Mouse (Mus musculus): ENCODE measurements around the gene Cd200r2. TPM values are rescaled to one million over a fixed set of nuclear protein-coding genes. Genes with fewer than 3 reads are reported as not detected.

The Cd200r2 gene
- total and polyA plus RNA-seq, 2 experiments from 2014 or later, result not detected

- no peak overlapping the region for H3K9ac ChIP-seq (replicated peaks; ENCODE audit: low read depth, low read length)
Observed at GRCm38 (mm10) chr16:44962296-44962695, 95.4 kb downstream of the Cd200r2 start.

GRCm38 (mm10) chr16:44962777-44963176 is 95.9 kb downstream of the Cd200r2 start:
- Histone ChIP-seq H3K4me1 (ENCODE audit: control insufficient read depth, insufficient read depth) (peaks cover 5% of the 10 kb centered on the region; the same call in 1 of the 2 replicates), H3K4me3 (ENCODE audit: low read depth, low read length) (no peak overlapping the region), H3K4me2 (ENCODE audit: low read depth, low read length) (no peak overlapping the region), H3K9ac (replicated peaks; ENCODE audit: low read depth, low read length) (no peak overlapping the region), H3K27ac (ENCODE audit: low read depth) (peak overlapping the region; percentile 14; the same call in 1 of the 2 replicates), H3K9me3 (replicated peaks; ENCODE audit: control insufficient read depth, low read length) (no peaks in the 10 kb centered on the region), H3K36me3 (replicated peaks; ENCODE audit: control insufficient read depth, insufficient read depth, low read length) (no peaks in the 10 kb centered on the region), H3K27me3 (ENCODE audit: control insufficient read depth, insufficient read depth, low read length) (no peaks in the 10 kb centered on the region)
- peak; percentile 24; the same call in 1 of the 2 replicates for ATAC-seq (ENCODE audit: insufficient read depth, low read depth)
- no peak for TF ChIP-seq EP300 (IDR thresholded peaks at IDR 0.05; ENCODE audit: low read depth)
- no peak for TF ChIP-seq CTCF (IDR thresholded peaks at IDR 0.05; ENCODE audit: low read depth)
- WGBS, result 32% methylated on average over 2 of the region's 2 CpGs
- peak; percentile 37 for DNase-seq (ENCODE audit: low spot score)

More at GRCm38 (mm10) chr16:44962296-44962695, 95.4 kb downstream of the Cd200r2 start:
- Histone ChIP-seq H3K27me3 (ENCODE audit: control insufficient read depth, insufficient read depth, low read length) (no peaks in the 10 kb centered on the region), H3K36me3 (replicated peaks; ENCODE audit: control insufficient read depth, insufficient read depth, low read length) (no peaks in the 10 kb centered on the region), H3K9me3 (replicated peaks; ENCODE audit: control insufficient read depth, low read length) (no peaks in the 10 kb centered on the region), H3K4me1 (ENCODE audit: control insufficient read depth, insufficient read depth) (peaks cover 5% of the 10 kb centered on the region; the same call in 1 of the 2 replicates), H3K4me2 (ENCODE audit: low read depth, low read length) (no peak overlapping the region), H3K27ac (ENCODE audit: low read depth) (no peak overlapping the region), H3K4me3 (ENCODE audit: low read depth, low read length) (no peak overlapping the region)
- TF ChIP-seq CTCF (IDR thresholded peaks at IDR 0.05; ENCODE audit: low read depth) (no peak), EP300 (IDR thresholded peaks at IDR 0.05; ENCODE audit: low read depth) (no peak)
- 73% methylated on average over 2 of the region's 2 CpGs for WGBS
- DNase-seq (ENCODE audit: low spot score) (no peak), ATAC-seq (ENCODE audit: insufficient read depth, low read depth) (no peak)

GRCm38 (mm10) chr16:44964526-44965374 is 97.9 kb downstream of the Cd200r2 start:
- no peaks in the 10 kb centered on the region for H3K36me3 ChIP-seq (replicated peaks; ENCODE audit: control insufficient read depth, insufficient read depth, low read length)
- H3K9ac ChIP-seq (replicated peaks; ENCODE audit: low read depth, low read length), result no peak overlapping the region
- no peaks in the 10 kb centered on the region for H3K9me3 ChIP-seq (replicated peaks; ENCODE audit: control insufficient read depth, low read length)
- H3K27ac ChIP-seq (ENCODE audit: low read depth), result no peak overlapping the region; the same call in 1 of the 2 replicates
- no peak overlapping the region for H3K4me3 ChIP-seq (ENCODE audit: low read depth, low read length)
- no peak overlapping the region for H3K4me2 ChIP-seq (ENCODE audit: low read depth, low read length)
- no peak for DNase-seq (ENCODE audit: low spot score)
- H3K4me1 ChIP-seq (ENCODE audit: control insufficient read depth, insufficient read depth), result peaks cover 5% of the 10 kb centered on the region; the same call in 1 of the 2 replicates
- TF ChIP-seq EP300 (IDR thresholded peaks at IDR 0.05; ENCODE audit: low read depth) (no peak), CTCF (IDR thresholded peaks at IDR 0.05; ENCODE audit: low read depth) (no peak)
- 63% methylated on average over 6 of the region's 6 CpGs for WGBS
- no peaks in the 10 kb centered on the region for H3K27me3 ChIP-seq (ENCODE audit: control insufficient read depth, insufficient read depth, low read length)
- no peak for ATAC-seq (ENCODE audit: insufficient read depth, low read depth)

GRCm38 (mm10) chr16:44965428-44965827 is 98.5 kb downstream of the Cd200r2 start:
- Histone ChIP-seq H3K9me3 (replicated peaks; ENCODE audit: control insufficient read depth, low read length) (no peaks in the 10 kb centered on the region), H3K4me1 (ENCODE audit: control insufficient read depth, insufficient read depth) (peaks cover 5% of the 10 kb centered on the region; the same call in 1 of the 2 replicates), H3K4me3 (ENCODE audit: low read depth, low read length) (no peak overlapping the region), H3K4me2 (ENCODE audit: low read depth, low read length) (no peak overlapping the region), H3K27me3 (ENCODE audit: control insufficient read depth, insufficient read depth, low read length) (no peaks in the 10 kb centered on the region), H3K27ac (ENCODE audit: low read depth) (0 out of 2 replicates have a peak overlapping the region, but pooled peaks have one; percentile 5), H3K9ac (replicated peaks; ENCODE audit: low read depth, low read length) (no peak overlapping the region), H3K36me3 (replicated peaks; ENCODE audit: control insufficient read depth, insufficient read depth, low read length) (no peaks in the 10 kb centered on the region)
- no peak for TF ChIP-seq CTCF (IDR thresholded peaks at IDR 0.05; ENCODE audit: low read depth)
- TF ChIP-seq EP300 (IDR thresholded peaks at IDR 0.05; ENCODE audit: low read depth), result no peak
- ATAC-seq (ENCODE audit: insufficient read depth, low read depth), result no peak
- 80% methylated on average over 8 of the region's 8 CpGs for WGBS
- DNase-seq (ENCODE audit: low spot score), result no peak

Other genes with a start within 250 kb of the Cd200r2 start
- gene Nepro, start 142.8 kb upstream of the Cd200r2 start, total RNA-seq (2014; rRNA removed; ENCODE audit: low replicate concordance), result 3.1 and 11.6 TPM in 2 replicates
- 2.0 and 2.3 TPM in 2 replicates for gene Nepro, start 142.8 kb upstream of the Cd200r2 start, polyA plus RNA-seq (2015; fragmentation: Nextera tagmentation; extraction: Ambion mirVana)
- gene Gtpbp8, start 120.7 kb upstream of the Cd200r2 start, total RNA-seq (2014; rRNA removed; ENCODE audit: low replicate concordance), result 9.0 and 17.1 TPM in 2 replicates
- 21.9 and 24.6 TPM in 2 replicates for gene Gtpbp8, start 120.7 kb upstream of the Cd200r2 start, polyA plus RNA-seq (2015; fragmentation: Nextera tagmentation; extraction: Ambion mirVana)
- gene Cd200r1, start 101.4 kb upstream of the Cd200r2 start, total RNA-seq (2014; rRNA removed; ENCODE audit: low replicate concordance), result 1.6 and 3.9 TPM in 2 replicates
- gene Cd200r1, start 101.4 kb upstream of the Cd200r2 start, polyA plus RNA-seq (2015; fragmentation: Nextera tagmentation; extraction: Ambion mirVana), result 0.98 and 1.1 TPM in 2 replicates
- gene Cd200r4, start 55.4 kb upstream of the Cd200r2 start, total RNA-seq (2014; rRNA removed; ENCODE audit: low replicate concordance), result not detected in 2 replicates
- 0.14 TPM in 1 of 2 replicates, not detected in the other for gene Cd200r4, start 55.4 kb upstream of the Cd200r2 start, polyA plus RNA-seq (2015; fragmentation: Nextera tagmentation; extraction: Ambion mirVana)
- gene Cd200r3, start 76.6 kb downstream of the Cd200r2 start, total RNA-seq (2014; rRNA removed; ENCODE audit: low replicate concordance), result 0.99 TPM in 1 of 2 replicates, not detected in the other
- gene Cd200r3, start 76.6 kb downstream of the Cd200r2 start, polyA plus RNA-seq (2015; fragmentation: Nextera tagmentation; extraction: Ambion mirVana), result 0.51 and 0.54 TPM in 2 replicates
- gene Ccdc80, start 226.3 kb downstream of the Cd200r2 start, total RNA-seq (2014; rRNA removed; ENCODE audit: low replicate concordance), result 61.4 and 70.2 TPM in 2 replicates
- gene Ccdc80, start 226.3 kb downstream of the Cd200r2 start, polyA plus RNA-seq (2015; fragmentation: Nextera tagmentation; extraction: Ambion mirVana), result 75.3 and 75.8 TPM in 2 replicates

All from heart, postnatal 0 days (tissue).